Mouse (Mus musculus) lung, postnatal 0 days (tissue): ENCODE data around the gene Evl.

Experiments used
- CTCF ChIP-seq: IDR thresholded peaks from 2 replicates; pipeline ENCODE4 v1.5.1; 2016; ENCODE audit warnings: antibody characterized with exemption, mild to moderate bottlenecking
- EP300 ChIP-seq: IDR thresholded peaks from 2 replicates; pipeline ENCODE4 v1.6.1; 2016; ENCODE audit warnings: antibody characterized with exemption, mild to moderate bottlenecking, control low read depth

DNA sequence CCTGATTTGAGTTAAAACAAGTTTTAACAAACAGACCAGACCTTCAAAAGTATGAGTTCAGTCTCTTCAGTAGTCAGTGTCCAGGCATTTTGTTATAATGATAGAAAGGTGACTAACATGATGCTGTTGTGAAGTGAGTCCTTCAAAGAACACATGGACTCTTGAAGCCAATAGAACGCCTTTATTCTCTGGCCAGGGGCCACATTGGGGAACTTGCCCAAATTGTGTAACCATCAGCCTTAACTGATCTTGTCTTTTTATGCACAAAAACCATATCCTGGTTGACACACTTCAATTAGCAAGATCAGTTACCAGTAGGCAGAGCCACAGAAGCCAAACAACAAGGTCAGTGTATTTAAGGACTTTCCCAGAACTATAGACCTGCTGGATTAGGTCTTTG, 75.0 kb downstream of the Evl start:
- TF ChIP-seq CTCF (no peak), EP300 (no peak)
